Comparison of ENCODE assay signal across 7 mouse cellular contexts in the genomic region with DNA sequence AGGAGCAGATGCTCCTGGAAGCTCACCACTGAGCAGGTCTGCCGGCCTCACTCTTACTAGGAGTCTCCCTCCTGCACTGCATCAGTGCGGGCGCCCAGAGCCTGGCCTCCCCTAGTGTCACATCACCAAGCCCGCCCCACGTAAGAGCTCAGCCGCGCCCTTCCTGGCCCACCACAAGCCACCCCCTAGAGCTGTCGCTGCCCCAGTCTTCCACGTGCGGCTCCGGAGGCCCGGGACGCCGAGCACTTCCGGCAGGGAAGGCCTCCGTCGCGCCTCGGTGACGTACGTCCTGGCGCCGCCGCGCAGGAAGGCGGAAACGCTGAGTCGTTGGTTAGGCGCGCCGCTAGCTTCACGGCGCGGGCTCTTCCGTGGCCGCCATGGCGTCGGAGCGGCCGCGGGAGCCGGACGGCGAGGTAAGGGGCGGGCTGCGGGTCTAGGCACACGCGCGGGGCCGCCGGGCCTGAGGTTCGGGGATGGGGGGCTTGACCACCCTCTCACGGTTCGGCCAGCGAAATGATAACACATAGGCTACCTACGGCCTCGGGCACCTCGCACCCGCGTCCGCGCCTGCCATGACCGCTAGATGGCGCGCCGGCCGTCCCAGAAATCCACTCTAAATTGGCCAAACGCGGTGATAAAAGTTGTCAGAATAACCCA. TPM values are rescaled to one million over a fixed set of nuclear protein-coding genes. Genes with fewer than 3 reads are reported as not detected.
DNase-seq lines count a peak whose midpoint lies in the region; ATAC-seq lines count a peak whose summit lies in the region.

A gene (plus strand): TSS at position 290 of the 657 bp plus-strand sequence.

- H3K9ac ChIP-seq in intestine, embryonic 15.5 days: peak within 1 kb of the TSS; percentile 67

- peak; percentile 97 for ATAC-seq in intestine, embryonic 15.5 days

- under 1% methylated on average over 69 of the region's 69 CpGs for WGBS in intestine, embryonic 15.5 days
- WGBS in midbrain, embryonic 10.5 days: under 1% methylated on average over 69 of the region's 69 CpGs

- H3K4me1 ChIP-seq in intestine, embryonic 15.5 days (replicated peaks): peaks cover 13% of the 10 kb centered on the region; the same call in 1 of the 2 replicates
- peaks cover 44% of the 10 kb centered on the region for H3K4me1 ChIP-seq in midbrain, embryonic 10.5 days

- peak within 1 kb of the TSS; percentile 63 for H3K4me3 ChIP-seq in intestine, embryonic 15.5 days (replicated peaks)
- H3K4me3 ChIP-seq in midbrain, embryonic 10.5 days: peak within 1 kb of the TSS; percentile 77

- peak within 1 kb of the TSS; percentile 80 for H3K27ac ChIP-seq in intestine, embryonic 15.5 days
- peak within 1 kb of the TSS; percentile 95 for H3K27ac ChIP-seq in midbrain, embryonic 10.5 days (replicated peaks)

- DNase-seq in adrenal gland, adult 18-20 months (ENCODE audit: low spot score in 2 of 2): peak; percentile 95 to 96
- DNase-seq in embryo, embryonic 11 days: peak; percentile 97
- DNase-seq in gastrocnemius, postnatal 36 days: peak; percentile 92 to 93
- DNase-seq in left cerebral cortex, postnatal 25 days (ENCODE audit: low spot score in 2 of 2): peak; percentile 97 to 98
- DNase-seq in midbrain, embryonic 10.5 days (ENCODE audit: low spot score): peak; percentile 92
- peak; percentile 95 for DNase-seq in right cerebral cortex, postnatal 4 days

- intact Hi-C loops in gastrocnemius, postnatal 36 days (cut with DNase I): loop anchor here (5.0 kb wide), 1 partner anchor 166 kb away; no protein-coding TSS in a partner anchor
- intact Hi-C loops in left cerebral cortex, postnatal 25 days (cut with DNase I): loop anchor here (5.0 kb wide), 1 partner anchor 181 kb away; no protein-coding TSS in a partner anchor

- no peaks in the 10 kb centered on the region for H3K9me3 ChIP-seq in intestine, embryonic 15.5 days
- H3K9me3 ChIP-seq in midbrain, embryonic 10.5 days (replicated peaks): no peaks in the 10 kb centered on the region

- no peaks in the 10 kb centered on the region for H3K27me3 ChIP-seq in intestine, embryonic 15.5 days (replicated peaks)
- H3K27me3 ChIP-seq in midbrain, embryonic 10.5 days (ENCODE audit: low read depth, poor library complexity, severe bottlenecking): no peaks in the 10 kb centered on the region

- peaks cover 14% of the 10 kb centered on the region for H3K36me3 ChIP-seq in intestine, embryonic 15.5 days
- H3K36me3 ChIP-seq in midbrain, embryonic 10.5 days: peaks cover 59% of the 10 kb centered on the region

- H3K4me2 ChIP-seq in intestine, embryonic 15.5 days (replicated peaks): peak within 1 kb of the TSS; percentile 76

RNA-seq across cellular contexts. Expression of the gene that starts here (rescaled TPM):
- 10 to 100 TPM; 19.0 to 21.7 TPM for total RNA-seq in adrenal gland, adult 18-20 months (2021)
- 1 to 10 TPM; 8.4 to 8.9 TPM for total RNA-seq in gastrocnemius, postnatal 36 days (2021)
- 28.0 and 30.2 TPM in 2 replicates for polyA plus RNA-seq in intestine, embryonic 15.5 days (2015; fragmentation: Nextera tagmentation; extraction: Ambion mirVana)
- 10 to 100 TPM; 19.4 to 20.3 TPM for total RNA-seq in left cerebral cortex, postnatal 25 days (2021)
- 32.0 and 35.8 TPM in 2 replicates for polyA plus RNA-seq in midbrain, embryonic 10.5 days (2016; fragmentation: Nextera tagmentation; extraction: Ambion mirVana)

Comparison
In these comparisons a context has a peak if more than half of its experiments do, and no peak if none do; other contexts are left out.
1. Peak in every context shown above with its lines: DNase-seq, ATAC-seq, H3K4me3 ChIP-seq and H3K27ac ChIP-seq.